Mouse (Mus musculus): Measurements from ENCODE around the gene Amdhd2.

The Amdhd2 gene

DNA sequence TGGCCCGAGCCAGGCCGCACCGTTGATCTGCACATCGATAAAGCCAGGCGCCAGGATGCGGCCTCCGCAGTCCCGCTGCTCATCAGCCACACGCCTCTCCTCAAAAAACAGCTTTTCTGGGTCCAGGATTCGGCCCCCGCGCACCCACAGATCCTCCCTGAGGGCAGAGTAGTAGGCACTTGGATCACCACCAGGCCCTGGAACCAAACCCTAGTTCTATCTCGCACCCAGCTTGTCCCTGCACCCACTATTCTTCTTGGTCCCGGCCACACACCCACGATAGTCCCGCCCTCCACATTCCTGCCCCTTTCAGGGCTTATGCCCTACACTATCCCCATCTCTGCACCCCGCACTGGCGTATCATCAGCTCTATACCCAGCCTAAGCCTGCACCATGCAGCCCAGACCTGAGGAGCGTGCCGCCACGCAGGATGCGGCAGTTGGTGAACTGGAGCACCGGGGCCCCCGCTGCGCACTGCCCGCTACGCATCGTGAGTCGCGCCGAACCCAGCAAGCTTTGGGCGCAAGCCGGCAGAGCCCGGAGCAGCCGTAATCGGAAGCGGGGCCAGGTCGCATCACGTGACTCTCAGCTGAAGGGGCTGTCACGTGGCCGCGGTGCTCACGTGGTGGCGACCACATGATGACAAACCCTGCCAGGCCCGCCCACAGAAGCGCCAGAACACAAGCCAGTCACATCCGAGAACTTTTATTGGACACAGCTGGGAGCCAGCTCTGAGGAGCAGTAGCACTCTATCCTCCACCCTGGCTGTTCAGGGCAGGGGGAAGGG is at the start of gene Amdhd2:
TSS of gene Amdhd2 (minus strand) at position 591 of the 787 bp plus-strand sequence.
- DNase-seq (ENCODE audit: low read depth) = peak; percentile 94

DNA sequence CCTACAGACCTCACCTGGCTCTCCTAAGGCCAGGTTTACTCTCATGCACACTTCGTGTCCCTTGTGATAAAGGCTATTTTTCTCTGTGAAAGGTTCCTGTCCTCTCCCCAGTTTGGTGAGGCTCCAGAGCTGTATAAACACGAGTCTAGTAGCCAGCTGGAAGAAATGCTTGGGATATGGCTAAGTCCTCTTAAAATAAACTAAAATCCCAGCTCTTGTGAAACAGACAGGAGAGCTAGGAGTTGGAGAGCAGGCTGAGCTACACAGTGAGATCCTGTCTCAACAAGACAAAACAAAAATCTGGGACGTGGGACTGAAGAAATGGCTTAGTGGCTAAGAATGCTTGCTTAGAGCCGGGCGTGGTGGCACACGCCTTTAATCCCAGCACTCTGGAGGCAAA is 49.6 kb upstream of the Amdhd2 start:
- DNase-seq (ENCODE audit: low read depth) = no peak

DNA sequence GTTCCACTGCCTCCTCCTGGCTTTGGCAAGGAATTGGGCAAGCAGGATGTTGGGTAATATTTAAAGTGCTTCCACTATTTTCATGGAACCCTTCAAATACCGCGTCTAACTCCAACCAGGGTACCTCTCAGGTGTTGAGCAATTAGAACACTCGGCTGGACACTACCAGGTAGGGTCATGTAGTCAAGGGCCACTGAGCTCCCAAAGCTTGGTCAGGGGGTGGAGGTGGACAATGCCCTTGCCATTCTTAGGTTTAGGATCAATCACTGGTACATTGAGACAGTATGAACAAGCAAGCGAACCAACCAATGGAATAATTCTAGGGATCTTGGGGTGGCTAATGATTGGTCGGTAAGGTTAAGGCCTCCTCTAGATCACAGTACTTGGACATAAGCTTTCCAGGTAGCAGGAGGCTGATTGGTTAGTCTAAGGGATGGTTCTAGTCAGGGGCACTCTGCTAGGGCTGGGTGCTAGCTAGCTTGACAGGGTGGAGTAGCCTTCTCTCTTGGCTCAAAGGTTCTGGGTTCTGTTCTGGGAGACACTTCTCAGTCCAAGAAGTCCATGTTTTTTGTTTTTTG is 49.0 kb upstream of the Amdhd2 start:
- no peak for DNase-seq (ENCODE audit: low read depth)

DNA sequence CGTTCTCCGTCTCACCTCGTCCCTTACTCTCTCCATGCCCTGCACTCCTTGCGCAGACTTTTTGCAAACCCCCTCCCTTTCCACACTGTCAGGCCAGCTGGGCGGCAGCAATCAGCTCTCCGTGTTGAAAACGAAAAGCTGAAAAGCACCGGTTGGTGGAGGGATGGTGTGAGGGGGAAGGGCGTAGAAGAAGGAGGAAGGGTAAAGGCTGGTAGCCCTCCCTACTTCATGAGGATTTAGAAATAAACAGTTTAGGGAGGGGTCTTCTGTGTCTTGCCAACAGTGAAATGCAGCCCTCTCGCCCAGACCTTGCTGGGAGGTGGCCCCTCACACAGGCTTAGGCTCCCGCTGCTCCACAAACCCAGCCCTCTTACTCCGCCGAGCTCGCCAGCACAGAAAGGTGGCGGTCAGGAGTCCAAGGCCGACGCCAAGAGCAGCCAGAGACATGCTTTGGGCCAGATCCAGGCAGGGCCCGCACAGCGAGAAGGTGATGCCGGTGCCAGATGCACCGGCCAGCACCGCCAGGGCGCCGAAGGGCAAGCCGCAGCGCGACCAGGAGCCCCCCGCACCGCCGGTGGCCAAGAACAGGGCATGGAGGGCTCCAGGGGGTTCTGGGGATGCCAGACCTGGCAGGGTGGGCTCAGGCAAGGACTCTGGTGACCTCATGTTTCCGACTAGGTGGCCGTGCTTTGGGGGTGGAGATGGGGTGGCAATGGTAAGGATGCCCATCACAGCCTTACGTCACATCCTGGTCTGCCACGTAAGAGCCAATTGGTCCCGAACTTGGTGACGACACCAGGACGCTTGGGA is 48.3 kb upstream of the Amdhd2 start:
- DNase-seq (ENCODE audit: low read depth) = no peak

DNA sequence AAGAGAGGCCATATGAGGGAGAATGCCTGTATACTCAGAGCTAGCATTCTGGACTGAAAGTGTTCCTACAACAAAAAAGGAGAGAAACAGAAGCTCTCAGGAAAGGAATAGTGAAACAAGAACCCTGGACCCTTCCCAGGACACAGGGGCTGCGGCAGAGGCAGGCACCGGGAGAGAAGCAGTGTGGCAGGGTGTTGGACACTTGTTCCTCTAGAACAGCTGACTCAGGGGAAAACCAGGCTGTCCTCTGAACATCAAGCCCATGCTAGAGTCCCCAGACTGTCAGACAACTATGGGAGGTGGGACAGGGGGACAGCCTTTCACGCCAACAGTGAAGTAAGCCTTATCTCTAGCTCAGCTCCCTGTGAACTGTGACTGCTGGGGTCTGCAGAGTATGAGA is 47.0 kb upstream of the Amdhd2 start:
- DNase-seq (ENCODE audit: low read depth) = no peak

DNA sequence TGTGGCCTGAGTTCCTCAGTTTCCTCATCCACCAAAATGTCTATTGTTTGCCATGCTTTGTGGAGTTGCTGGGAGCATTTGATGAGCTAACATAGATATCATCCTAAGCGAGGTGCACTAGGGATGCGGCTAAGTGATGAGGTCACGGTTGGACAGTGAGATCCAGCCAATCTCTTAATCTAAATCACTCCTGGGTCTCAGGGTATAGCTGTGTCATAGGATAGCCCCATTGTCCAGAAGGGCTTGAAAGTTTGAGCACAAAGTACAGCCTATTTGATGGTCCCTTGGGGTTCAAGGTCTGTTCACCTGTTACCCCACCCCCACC is 46.3 kb upstream of the Amdhd2 start:
- no peak for DNase-seq (ENCODE audit: low read depth)

DNA sequence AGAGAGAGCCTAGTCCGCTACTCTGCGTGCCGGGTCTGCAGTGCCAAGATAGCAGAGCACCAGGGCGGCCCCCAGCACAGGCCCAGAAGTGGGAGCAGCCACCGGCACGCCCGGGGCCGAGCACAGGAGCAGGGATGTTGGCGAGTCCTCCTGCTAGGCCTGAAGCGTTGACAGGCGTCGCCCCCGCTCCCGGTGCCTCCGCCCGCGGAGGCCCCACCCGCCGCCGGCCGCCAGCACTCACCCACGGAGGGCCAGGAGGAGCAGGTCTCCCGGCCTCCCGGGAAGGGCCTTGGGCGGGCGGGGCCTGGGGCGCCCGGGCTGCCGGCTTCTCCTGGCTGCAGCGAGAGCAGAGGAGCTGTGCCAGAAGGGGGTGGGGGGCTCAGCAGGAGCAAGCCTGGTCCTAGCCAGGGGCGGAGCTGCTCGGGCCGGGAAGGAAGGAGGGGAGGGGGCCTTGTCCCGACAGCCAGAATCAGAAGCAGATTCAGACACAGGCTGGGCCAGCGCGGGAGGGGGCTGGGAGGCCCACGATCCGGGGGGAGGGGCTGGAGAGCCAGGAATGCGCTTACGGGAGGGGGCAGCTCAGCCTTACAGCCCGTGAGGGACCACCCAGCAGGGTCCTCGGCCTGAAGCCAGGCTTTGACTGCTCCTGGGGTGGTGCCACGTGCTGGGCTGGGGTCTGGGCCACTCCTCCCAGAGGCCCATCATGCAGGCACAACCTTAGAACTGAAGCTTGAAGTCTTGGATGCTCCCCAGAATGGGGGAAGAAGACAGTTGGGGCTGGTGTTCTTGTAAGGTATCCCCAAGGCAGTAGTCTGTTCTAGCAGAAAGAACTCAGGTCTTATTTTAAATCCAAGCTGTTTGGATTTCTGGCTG is 45.7 kb upstream of the Amdhd2 start, which contains the start of gene Ntn3:
TSS of gene Ntn3 (minus strand) at position 489 of the 873 bp plus-strand sequence.
- no peak for DNase-seq (ENCODE audit: low read depth)

DNA sequence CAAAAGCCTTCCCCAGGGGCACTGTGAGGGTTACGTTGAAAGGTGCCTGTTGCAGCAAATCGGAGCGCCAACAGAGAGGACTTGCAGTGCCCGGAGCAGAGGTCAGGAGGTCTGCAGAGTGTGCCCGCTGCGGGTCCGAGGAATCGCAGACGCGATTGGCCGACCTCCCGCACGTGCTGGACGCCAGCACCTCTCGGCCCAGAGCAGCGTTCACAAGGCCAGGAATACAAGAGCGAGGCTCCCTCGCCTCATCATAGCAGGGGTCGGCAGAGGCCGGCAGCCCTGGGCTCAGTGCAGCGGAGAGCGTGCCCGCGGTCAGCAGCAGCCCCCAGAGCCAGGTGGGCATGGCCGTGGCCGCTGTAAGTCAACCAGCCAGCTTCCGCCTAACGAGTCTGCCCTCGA is 45.1 kb upstream of the Amdhd2 start:
- no peak for DNase-seq (ENCODE audit: low read depth)

DNA sequence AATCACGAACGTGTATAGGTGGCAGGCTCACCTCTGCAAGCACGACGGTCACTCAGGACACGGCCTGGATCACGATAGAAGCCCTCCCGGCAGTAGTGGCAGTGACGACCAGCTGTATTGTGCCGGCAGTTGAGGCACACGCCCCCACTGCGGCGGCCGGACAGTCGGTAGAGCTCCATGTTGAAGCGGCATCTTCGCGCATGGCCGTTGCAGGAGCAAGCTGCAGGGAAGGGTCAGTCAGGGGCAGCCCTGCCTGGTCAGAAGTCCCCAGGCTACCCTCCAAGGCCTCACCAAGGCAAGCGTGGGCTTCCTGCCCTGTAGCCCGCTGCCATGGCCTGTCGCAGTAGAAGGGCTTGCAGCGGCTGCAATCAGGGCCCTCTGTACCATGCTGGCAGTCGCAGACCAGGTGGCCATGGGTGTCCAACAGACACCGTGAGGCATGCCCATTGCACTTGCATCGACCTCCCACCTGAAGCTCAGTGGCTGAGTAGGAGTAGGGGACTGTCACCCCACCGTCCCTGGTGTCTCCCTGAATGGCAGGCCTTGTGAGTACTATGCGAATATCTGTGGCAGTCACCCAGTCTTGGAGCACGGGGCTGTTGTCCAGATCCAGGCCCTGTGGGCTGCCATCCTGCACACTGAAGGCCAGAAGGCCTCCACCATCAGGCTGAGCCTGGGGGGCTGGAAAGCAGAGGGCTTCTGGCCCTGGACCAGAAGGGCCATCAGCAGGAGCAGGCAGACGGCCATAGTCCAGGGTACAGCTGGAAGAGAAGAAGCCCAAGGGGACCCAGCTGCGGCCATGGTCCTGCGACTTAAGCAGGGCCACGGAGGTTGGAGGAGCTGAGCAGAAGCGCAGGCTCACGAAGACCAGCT is 44.4 kb upstream of the Amdhd2 start:
- DNase-seq (ENCODE audit: low read depth) = no peak

DNA sequence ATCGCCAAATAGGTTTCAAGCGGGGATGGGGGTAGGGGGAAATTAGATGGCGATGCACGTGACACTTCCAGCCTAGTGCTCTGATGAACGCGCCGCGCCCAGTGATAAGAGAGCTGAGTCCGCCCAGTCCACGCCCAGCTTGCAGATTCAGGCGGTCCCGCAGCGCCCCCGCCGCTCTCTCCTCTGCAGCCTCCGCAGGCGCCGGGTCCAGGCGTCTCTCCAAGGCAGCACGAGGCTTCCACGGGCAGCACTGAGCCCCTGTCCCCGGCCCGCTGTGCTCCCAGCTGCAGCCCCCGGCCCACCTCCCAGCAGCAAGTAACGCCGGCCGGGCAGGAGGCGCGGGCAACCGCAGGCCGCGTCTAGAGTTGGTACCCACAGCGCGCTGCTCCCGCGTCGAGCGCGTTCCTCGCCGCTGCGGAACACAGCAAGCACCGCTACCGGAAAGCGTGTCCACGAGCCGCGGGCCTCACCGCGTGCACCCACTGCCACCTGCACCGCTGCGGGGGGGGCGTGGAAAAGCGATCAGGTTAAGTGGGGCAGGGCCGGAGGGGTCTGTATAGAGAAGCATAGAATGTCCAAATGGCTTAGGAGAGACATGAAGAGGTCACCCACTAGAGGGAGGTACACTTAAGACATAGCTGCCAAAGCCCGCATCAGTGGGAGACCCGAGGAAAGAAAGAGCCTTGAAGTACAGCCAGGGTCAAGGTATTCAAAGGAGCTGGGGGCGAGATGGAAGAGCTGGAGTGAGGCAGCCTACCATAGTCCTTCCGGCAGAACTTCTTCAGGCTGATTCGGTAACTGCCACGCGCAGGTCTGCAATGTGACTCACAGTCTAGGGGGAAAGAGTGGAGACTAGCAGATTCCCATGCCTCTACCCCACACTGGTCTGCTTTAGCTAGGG is 43.1 kb upstream of the Amdhd2 start:
- no peak for DNase-seq (ENCODE audit: low read depth)

DNA sequence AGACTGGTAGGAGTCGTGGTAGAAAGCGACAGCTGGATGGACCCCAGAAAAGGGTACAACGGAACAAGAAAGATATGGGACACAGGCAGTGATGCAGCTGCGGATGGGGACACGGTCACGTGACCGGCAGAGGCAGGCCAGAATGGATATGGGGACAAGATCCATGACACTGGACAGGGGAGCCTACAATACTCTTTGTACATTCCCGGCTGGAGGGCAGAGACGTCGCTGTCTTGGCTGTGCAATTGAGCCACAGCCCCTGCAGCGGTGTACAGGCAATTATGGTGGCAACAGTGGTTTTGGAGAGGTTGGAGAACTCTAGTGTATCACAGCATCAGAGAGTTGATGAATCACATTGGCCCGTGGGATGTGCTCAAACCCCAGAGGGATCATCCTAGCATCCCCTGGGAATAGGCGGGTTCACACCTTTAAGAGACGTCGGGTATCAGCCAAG is 42.4 kb upstream of the Amdhd2 start:
- no peak for DNase-seq (ENCODE audit: low read depth)

DNA sequence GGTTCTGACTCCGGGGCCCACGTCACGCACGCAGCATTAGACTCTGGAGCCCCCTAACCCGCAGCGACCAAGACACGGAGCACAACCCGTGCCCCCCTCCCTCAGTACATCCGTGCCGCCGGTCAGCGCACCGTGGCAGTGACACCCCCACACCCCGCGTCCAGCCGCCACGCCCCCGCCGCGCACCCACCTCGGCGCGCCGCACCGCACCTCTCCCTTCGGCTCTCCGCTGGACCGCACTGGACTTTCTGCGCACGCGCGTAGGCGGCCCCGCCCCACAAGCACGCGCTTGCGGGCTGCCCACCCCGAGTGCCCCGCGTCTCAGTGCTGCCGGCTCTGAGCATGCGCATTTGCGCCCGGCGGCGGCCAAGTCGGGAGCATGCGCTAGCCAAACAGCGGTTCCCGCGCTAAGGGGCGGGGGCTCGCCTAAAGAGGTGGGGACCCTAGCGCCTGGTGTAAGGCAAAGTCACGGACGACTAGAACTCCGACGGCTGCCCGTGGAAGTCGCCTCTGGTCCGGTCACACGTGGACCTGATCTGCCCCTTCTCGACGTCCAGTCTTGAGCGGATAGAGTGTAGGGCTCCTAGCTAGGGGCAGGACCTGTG is 41.8 kb upstream of the Amdhd2 start, which contains the start of gene Tbc1d24:
TSS of gene Tbc1d24 (minus strand) at position 279 of the 605 bp plus-strand sequence.
- DNase-seq (ENCODE audit: low read depth) = peak; percentile 90

DNA sequence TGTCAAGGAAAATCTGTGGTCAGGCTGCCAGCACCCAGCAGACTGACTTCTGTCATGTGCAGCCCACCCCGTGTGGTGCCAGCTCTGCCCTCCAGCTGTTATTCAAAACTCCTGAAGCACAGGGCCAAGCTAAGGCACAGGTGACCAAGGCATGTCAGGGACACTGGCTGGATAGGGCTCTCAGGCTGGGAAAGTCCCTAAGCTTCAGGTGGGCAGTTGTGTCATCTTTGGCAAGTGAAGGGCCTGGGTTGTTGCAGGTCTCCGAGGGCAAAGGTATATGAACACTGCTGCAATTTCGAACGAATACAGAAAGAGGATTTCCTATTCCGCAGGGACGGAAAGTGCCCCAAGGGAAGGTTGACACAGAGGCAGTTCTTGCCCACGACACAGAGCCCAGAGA is 41.3 kb upstream of the Amdhd2 start:
- DNase-seq (ENCODE audit: low read depth) = no peak

DNA sequence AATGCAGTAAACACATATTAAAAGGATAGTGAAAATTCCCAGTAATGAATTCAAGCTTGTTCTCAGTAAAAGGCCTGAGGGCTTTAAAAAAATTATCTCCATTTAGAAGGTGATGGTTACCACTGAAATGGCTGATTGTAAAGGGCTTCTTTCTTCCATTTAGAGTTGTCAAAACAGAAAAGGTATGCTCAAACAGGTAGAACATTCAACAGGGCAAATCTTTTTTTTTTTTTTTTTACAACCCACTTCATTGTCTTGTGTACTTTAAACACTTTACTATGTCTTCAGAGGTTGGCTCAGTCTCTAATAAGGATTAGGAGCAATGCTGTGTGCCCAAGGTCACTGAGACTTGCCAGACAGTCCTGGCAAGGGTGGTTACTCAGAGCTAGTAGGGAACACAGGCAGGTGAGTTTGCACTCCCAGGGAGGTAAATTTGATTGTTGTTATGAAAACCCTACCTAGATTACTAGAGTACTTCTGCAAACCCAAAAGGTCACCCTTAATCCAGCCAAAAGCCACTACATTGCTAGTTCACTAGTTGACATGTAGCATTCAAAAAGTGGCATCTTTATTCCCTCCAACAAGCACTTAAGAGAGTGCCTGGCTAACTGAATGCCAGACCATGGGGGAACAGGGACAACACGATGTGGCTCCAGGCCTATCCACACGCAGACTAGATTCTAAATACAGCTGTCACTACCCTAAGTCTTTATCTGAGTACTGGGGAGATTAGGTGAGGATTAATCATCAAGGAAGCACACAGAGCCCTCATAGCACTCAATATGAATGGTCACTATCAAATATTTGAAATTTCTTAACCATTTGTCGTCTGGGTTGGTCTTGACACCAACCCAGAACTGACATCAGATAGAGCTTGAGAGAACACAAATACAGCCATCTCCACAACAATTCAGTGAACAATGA is 40.3 kb upstream of the Amdhd2 start:
- no peak for DNase-seq (ENCODE audit: low read depth)

DNA sequence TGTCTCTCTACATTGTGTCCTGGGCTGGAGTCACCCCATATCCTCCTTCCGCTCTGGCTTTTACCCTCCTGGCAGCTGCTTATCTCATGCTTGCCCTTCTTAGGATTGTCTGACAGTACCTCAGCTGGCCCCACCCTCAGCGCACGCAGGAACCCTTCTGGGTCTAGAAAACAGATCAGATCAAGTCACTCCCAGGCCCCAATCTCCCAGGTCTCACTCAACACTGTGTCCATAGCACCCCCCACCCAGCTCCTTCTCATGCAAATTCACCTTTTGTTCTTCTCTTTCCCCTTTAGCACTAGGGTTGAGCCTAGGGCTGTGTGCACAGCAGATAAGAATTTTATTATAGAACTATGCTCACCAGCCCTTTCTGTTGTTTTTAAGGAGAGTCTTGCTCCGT is 39.5 kb upstream of the Amdhd2 start:
- no peak for DNase-seq (ENCODE audit: low read depth)

DNA sequence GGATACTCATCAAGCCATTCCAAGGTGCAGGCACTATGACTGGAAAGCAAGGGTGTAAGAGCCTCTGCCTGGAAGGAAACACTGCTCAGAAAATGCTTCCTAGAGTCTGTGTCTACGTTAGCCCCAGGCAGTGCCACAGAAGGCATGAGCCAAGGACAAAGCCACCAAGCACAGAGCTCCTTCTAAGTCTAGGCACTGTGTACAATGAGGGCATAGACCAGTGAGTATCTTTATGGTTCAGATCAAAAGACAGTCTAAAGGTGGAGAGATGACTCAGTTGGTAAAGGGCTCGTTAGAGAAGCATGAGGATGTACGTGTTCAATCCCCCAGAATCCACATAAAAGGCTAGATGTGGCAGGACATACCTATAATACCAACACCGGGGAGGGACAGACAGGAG is 37.5 kb upstream of the Amdhd2 start:
- DNase-seq (ENCODE audit: low read depth) = no peak

DNA sequence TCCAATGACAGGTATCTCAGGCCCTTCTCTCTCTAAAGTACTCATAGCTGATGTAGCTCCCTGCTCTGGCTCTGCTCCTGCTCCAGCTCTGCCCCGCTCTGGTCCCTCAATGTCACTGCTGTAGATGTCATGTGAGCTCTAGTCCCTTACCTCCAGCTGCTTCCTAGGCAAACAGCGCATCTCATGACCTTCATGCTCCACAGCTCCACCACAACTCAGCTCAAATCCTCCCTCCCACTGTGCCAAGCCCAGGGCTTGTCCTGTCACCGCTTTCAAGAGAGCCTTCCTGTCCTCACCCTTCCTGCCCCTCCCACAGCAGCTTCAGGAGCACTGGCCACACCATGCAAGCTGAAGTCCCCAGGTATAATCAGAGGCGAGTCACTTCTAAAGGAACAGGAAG is 36.2 kb upstream of the Amdhd2 start:
- peak; percentile 42 for DNase-seq (ENCODE audit: low read depth)

DNA sequence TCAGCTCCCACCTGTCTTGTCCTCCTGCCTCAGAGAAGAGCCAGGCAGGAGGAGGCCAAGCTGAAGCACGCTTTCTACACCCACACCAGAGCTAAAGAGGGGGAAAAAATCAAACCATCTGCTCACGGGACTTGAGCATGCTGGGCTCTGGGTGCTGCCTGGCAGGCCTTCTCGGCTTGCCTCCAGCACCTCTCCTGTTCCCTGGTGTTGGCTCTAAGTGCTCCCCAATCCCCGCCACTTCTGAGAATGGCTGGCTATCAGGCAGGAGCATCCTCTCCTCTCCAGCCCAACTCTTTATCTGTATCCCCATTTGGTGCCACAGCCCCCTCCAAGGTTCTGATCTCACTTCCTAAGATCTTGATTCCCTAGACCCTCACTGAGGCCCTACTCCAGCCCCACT is 35.7 kb upstream of the Amdhd2 start:
- DNase-seq (ENCODE audit: low read depth) = no peak
